Mouse (Mus musculus): ENCODE data around the gene Tada2a. TPM values are rescaled to one million over a fixed set of nuclear protein-coding genes. Genes with fewer than 3 reads are reported as not detected.

Gene Tada2a
- polyA plus RNA-seq, 1 experiment = 6.8 TPM

GRCm38 (mm10) chr11:84068191-84069033 is 61.0 kb downstream of the Tada2a start:
- H3K4me1 ChIP-seq (ENCODE audit: control insufficient read depth, insufficient read depth, low read length) = peaks cover 3% of the 10 kb centered on the region; the same call in 1 of the 2 replicates
- peak; percentile 75 for DNase-seq
- peak overlapping the region; percentile 82 for H3K4me3 ChIP-seq (replicated peaks; ENCODE audit: extremely low read depth, low read depth, low read length)
- 2% methylated on average over 63 of the region's 63 CpGs for WGBS
- no peak for TF ChIP-seq CTCF (IDR thresholded peaks at IDR 0.05; ENCODE audit: insufficient read depth, low read length)
- TF ChIP-seq POLR2A (IDR thresholded peaks at IDR 0.05; ENCODE audit: borderline replicate concordance, extremely low read depth, low read depth, low read length) = 0 out of 2 replicates have a peak, but pooled peaks have one; percentile 13

GRCm38 (mm10) chr11:84067720-84068190 is 61.6 kb downstream of the Tada2a start:
- TF ChIP-seq CTCF (IDR thresholded peaks at IDR 0.05; ENCODE audit: insufficient read depth, low read length) = no peak
- TF ChIP-seq POLR2A (IDR thresholded peaks at IDR 0.05; ENCODE audit: borderline replicate concordance, extremely low read depth, low read depth, low read length) = no peak; the same call in 1 of the 2 replicates
- H3K4me1 ChIP-seq (ENCODE audit: control insufficient read depth, insufficient read depth, low read length) = 0 out of 2 replicates have a peak, but pooled peaks cover 2% of the 10 kb centered on the region
- H3K4me3 ChIP-seq (replicated peaks; ENCODE audit: extremely low read depth, low read depth, low read length) = peak overlapping the region; percentile 82
- 3% methylated on average over 21 of the region's 21 CpGs for WGBS
- DNase-seq = peak; percentile 71

- peak overlapping the region; percentile 82 for H3K4me3 ChIP-seq (replicated peaks; ENCODE audit: extremely low read depth, low read depth, low read length)
- WGBS = 7% methylated on average over 18 of the region's 18 CpGs
- TF ChIP-seq POLR2A (IDR thresholded peaks at IDR 0.05; ENCODE audit: borderline replicate concordance, extremely low read depth, low read depth, low read length) (no peak), CTCF (IDR thresholded peaks at IDR 0.05; ENCODE audit: insufficient read depth, low read length) (no peak)
- H3K4me1 ChIP-seq (ENCODE audit: control insufficient read depth, insufficient read depth, low read length) = 0 out of 2 replicates have a peak, but pooled peaks cover 2% of the 10 kb centered on the region
- DNase-seq = peak; percentile 54
Measured at GRCm38 (mm10) chr11:84066927-84067645, 62.3 kb downstream of the Tada2a start.

GRCm38 (mm10) chr11:84066071-84066481 is 63.3 kb downstream of the Tada2a start:
- 0 out of 2 replicates have a peak, but pooled peaks cover 2% of the 10 kb centered on the region for H3K4me1 ChIP-seq (ENCODE audit: control insufficient read depth, insufficient read depth, low read length)
- 8% methylated on average over 11 of the region's 11 CpGs for WGBS
- TF ChIP-seq POLR2A (IDR thresholded peaks at IDR 0.05; ENCODE audit: borderline replicate concordance, extremely low read depth, low read depth, low read length) = no peak
- TF ChIP-seq CTCF (IDR thresholded peaks at IDR 0.05; ENCODE audit: insufficient read depth, low read length) = no peak
- H3K4me3 ChIP-seq (replicated peaks; ENCODE audit: extremely low read depth, low read depth, low read length) = no peak overlapping the region
- DNase-seq = no peak

GRCm38 (mm10) chr11:84063631-84064209 is 65.7 kb downstream of the Tada2a start:
- DNase-seq = no peak
- TF ChIP-seq CTCF (IDR thresholded peaks at IDR 0.05; ENCODE audit: insufficient read depth, low read length) (no peak), POLR2A (IDR thresholded peaks at IDR 0.05; ENCODE audit: borderline replicate concordance, extremely low read depth, low read depth, low read length) (no peak)
- 0 out of 2 replicates have a peak, but pooled peaks cover 2% of the 10 kb centered on the region for H3K4me1 ChIP-seq (ENCODE audit: control insufficient read depth, insufficient read depth, low read length)
- 78% methylated on average over 3 of the region's 3 CpGs for WGBS
- H3K4me3 ChIP-seq (replicated peaks; ENCODE audit: extremely low read depth, low read depth, low read length) = no peak overlapping the region

- Histone ChIP-seq H3K4me1 (ENCODE audit: control insufficient read depth, insufficient read depth, low read length) (0 out of 2 replicates have a peak, but pooled peaks cover 2% of the 10 kb centered on the region), H3K4me3 (replicated peaks; ENCODE audit: extremely low read depth, low read depth, low read length) (no peak overlapping the region)
- WGBS = 14% methylated on average over 2 of the region's 2 CpGs
- no peak for DNase-seq
- TF ChIP-seq CTCF (IDR thresholded peaks at IDR 0.05; ENCODE audit: insufficient read depth, low read length) = no peak
- no peak for TF ChIP-seq POLR2A (IDR thresholded peaks at IDR 0.05; ENCODE audit: borderline replicate concordance, extremely low read depth, low read depth, low read length)
Measured at GRCm38 (mm10) chr11:84062805-84063204, 66.6 kb downstream of the Tada2a start.

- DNase-seq = no peak
- Histone ChIP-seq H3K4me3 (replicated peaks; ENCODE audit: extremely low read depth, low read depth, low read length) (no peak overlapping the region), H3K4me1 (ENCODE audit: control insufficient read depth, insufficient read depth, low read length) (no peaks in the 10 kb centered on the region)
- TF ChIP-seq CTCF (IDR thresholded peaks at IDR 0.05; ENCODE audit: insufficient read depth, low read length) = no peak
- no peak for TF ChIP-seq POLR2A (IDR thresholded peaks at IDR 0.05; ENCODE audit: borderline replicate concordance, extremely low read depth, low read depth, low read length)
- 80% methylated on average over 2 of the region's 2 CpGs for WGBS
Measured at GRCm38 (mm10) chr11:84061881-84062280, 67.5 kb downstream of the Tada2a start.

GRCm38 (mm10) chr11:84060635-84061034 is 68.8 kb downstream of the Tada2a start:
- Histone ChIP-seq H3K4me3 (replicated peaks; ENCODE audit: extremely low read depth, low read depth, low read length) (no peak overlapping the region), H3K4me1 (ENCODE audit: control insufficient read depth, insufficient read depth, low read length) (no peaks in the 10 kb centered on the region)
- TF ChIP-seq CTCF (IDR thresholded peaks at IDR 0.05; ENCODE audit: insufficient read depth, low read length) (no peak), POLR2A (IDR thresholded peaks at IDR 0.05; ENCODE audit: borderline replicate concordance, extremely low read depth, low read depth, low read length) (no peak)
- no peak for DNase-seq
- 87% methylated on average over 6 of the region's 6 CpGs for WGBS

- no peak for TF ChIP-seq POLR2A (IDR thresholded peaks at IDR 0.05; ENCODE audit: borderline replicate concordance, extremely low read depth, low read depth, low read length)
- no peak for TF ChIP-seq CTCF (IDR thresholded peaks at IDR 0.05; ENCODE audit: insufficient read depth, low read length)
- 89% methylated on average over 2 of the region's 2 CpGs for WGBS
- no peaks in the 10 kb centered on the region for H3K4me1 ChIP-seq (ENCODE audit: control insufficient read depth, insufficient read depth, low read length)
- no peak for DNase-seq
- H3K4me3 ChIP-seq (replicated peaks; ENCODE audit: extremely low read depth, low read depth, low read length) = no peak overlapping the region
Measured at GRCm38 (mm10) chr11:84059784-84060183, 69.6 kb downstream of the Tada2a start.
